Mouse (Mus musculus) gastrocnemius, adult 2 months (tissue): ENCODE data around the gene Klrb1f. TPM values are rescaled to one million over a fixed set of nuclear protein-coding genes. Genes with fewer than 3 reads are reported as not detected.

Experiments used
- DNase-seq: peaks from one replicate; pipeline ENCODE4 v3.0.0; 2022
- H3K27ac ChIP-seq: fragments of 200-600 bp; 2 replicates; pipeline ENCODE4 v1.8.1; 2022; ENCODE audit warnings: mild to moderate bottlenecking
- H3K4me3 ChIP-seq: fragments of 200-600 bp; 2 replicates; pipeline ENCODE4 v1.8.1; 2022; ENCODE audit warnings: mild to moderate bottlenecking, moderate library complexity
- CTCF ChIP-seq: fragments of 200-600 bp; IDR thresholded peaks from 2 replicates; pipeline ENCODE4 v1.8.1; 2022; ENCODE audit warnings: antibody characterized with exemption, mild to moderate bottlenecking, moderate library complexity
- intact Hi-C: fragments of 180-260 bp; cut with DNase I; formaldehyde crosslinking; loops from one replicate; pipeline ENCODE4 v1.15.1; 2025
- total RNA-seq, 2 experiments: library from RNA; stranded (reverse); gene quantifications; 2 replicates each; pipeline ENCODE4 v1.2.3; 2021

Gene Klrb1f
- total RNA-seq, 2 experiments from 2014 or later, result not detected

DNA sequence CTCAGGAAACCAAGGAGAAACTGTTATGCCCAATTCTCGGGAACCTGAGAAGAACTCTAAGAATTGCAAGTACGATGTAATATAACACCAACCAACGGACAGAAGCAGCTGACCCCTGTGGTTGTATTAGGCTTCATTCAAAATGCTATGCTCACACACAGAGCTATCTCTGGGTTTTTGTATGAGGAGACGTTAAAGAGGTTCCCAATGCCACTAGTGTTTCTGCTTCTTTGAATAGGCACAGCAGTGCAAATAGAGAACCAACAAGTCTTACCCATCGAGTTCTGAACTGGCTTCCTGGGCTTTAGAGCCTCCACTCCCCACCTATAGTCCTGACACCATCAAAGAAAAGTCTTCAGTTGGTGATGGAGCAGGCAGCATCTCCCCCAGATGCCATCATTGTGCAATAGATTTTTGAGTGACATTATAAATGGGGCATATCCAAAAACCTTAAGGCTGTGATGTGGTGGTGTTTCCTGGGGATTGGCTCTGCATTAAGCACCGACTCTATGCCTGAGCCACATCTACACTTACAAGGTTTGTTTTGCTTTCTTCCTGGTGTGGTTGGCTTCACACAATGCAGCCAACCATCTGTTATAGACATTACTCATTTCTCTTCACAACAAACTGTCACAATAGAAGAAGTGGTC, 15.4 kb upstream of the Klrb1f start:
- peak overlapping the region; percentile 41; the same call in 1 of the 2 replicates for H3K27ac ChIP-seq
- no peak overlapping the region for H3K4me3 ChIP-seq
- no peak for DNase-seq
- TF ChIP-seq CTCF, result no peak
- intact Hi-C loops, result loop anchor here (5.0 kb wide), 1 partner anchor 37 kb away; no protein-coding TSS in a partner anchor

GRCm38 (mm10) chr6:129030964-129031363, 14.7 kb upstream of the Klrb1f start:
- no peak for DNase-seq
- peak overlapping the region; percentile 41; the same call in 1 of the 2 replicates for H3K27ac ChIP-seq
- intact Hi-C loops, result loop anchor here (5.0 kb wide), 1 partner anchor 36 kb away; no protein-coding TSS in a partner anchor
- H3K4me3 ChIP-seq, result no peak overlapping the region
- no peak for TF ChIP-seq CTCF

DNA sequence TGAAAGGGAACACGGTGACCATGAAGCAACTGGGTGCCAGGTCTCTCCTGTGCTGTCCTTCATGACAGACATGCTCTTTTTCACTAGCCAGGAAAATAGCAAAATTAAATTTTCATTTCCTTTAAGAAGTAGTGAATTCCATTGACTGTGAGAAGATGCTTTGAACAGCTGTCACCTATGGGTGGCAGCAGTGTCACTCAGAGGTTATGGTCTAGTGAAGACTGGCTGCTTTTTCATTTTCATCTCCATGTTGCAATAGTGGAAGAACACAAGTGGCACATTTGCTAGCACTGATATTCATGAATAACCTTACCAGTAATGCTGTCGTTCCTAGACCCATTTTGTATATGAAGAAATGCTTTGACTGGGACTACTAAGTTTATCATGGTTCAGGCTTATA, 12.3 kb upstream of the Klrb1f start:
- no peak for DNase-seq
- TF ChIP-seq CTCF, result peak; percentile 53
- Histone ChIP-seq H3K4me3 (no peak overlapping the region), H3K27ac (no peak overlapping the region)
- intact Hi-C loops, result loop anchor here (5.0 kb wide), 1 partner anchor 34 kb away; no protein-coding TSS in a partner anchor

GRCm38 (mm10) chr6:129035017-129035416, 10.7 kb upstream of the Klrb1f start:
- intact Hi-C loops, result no loop called here
- Histone ChIP-seq H3K4me3 (no peak overlapping the region), H3K27ac (no peak overlapping the region)
- no peak for TF ChIP-seq CTCF
- no peak for DNase-seq

DNA sequence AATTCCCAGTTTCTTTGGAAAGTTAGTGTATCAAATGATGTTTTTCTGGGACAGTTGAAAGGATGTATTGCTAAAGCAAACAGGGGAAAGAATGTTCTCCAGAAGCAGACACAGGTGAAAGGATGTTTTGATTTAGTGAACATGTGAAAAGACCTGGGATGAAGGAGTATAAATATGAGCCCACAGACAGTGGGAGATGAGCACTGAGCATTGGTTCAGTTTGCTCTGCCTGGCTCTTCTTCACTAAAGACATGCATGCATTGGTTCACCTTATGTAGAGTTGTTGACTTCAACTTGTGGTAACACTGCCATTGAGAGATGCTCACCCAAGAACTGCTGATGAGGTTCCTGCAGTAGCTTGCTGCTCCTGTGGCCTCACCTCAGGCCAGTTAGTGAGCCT, 9.4 kb upstream of the Klrb1f start:
- no peak for DNase-seq
- Histone ChIP-seq H3K27ac (no peak overlapping the region), H3K4me3 (no peak overlapping the region)
- intact Hi-C loops, result no loop called here
- no peak for TF ChIP-seq CTCF

DNA sequence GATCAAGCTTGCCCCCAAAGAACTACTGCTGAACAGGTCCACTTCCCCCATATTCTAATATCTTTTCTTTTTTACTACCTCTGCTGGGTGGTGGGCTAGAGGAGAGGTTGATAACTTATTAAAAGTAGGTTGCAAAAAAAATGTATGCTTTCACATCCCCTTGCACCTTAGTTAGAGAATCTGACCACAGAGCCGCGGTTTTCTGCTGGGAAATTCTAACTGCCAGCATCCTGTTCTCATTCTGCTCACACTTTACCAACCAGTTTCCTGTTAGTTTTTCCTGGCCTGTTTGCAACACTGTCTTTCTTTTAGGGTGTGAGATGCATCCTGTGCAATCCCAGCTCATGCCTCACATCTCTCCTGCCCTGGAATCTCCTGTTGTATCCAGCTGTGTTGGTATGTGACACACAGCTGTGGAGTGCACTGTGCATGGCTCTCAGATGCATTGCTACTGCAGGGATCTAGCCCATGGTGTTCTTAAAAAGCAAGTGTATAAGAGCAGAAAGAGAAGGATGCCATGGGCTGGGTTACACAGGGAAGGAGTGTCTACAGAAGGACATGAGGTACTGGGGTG, 8.7 kb upstream of the Klrb1f start:
- DNase-seq, result no peak
- intact Hi-C loops, result no loop called here
- Histone ChIP-seq H3K27ac (no peak overlapping the region), H3K4me3 (no peak overlapping the region)
- no peak for TF ChIP-seq CTCF

DNA sequence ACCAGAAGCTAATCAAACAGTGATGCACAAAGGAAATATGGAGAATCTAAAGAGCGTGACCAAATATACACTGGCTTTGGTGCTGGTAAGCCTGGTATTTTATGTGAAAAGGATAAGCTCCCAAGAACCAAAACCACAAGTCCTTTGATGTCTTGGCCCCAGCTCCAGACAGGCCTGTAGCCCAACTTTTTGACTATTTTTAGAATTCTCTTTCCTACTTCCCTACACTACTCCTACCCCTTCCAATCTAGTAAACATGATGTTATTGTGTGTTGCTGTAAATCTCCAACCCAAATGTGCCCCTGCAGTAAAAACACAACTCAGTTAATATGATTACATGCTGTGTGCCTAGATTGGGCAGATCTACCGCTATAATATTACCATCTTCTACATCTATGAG, 4.2 kb upstream of the Klrb1f start:
- H3K4me3 ChIP-seq, result no peak overlapping the region
- H3K27ac ChIP-seq, result no peak overlapping the region
- TF ChIP-seq CTCF, result no peak
- intact Hi-C loops, result no loop called here
- DNase-seq, result no peak

DNA sequence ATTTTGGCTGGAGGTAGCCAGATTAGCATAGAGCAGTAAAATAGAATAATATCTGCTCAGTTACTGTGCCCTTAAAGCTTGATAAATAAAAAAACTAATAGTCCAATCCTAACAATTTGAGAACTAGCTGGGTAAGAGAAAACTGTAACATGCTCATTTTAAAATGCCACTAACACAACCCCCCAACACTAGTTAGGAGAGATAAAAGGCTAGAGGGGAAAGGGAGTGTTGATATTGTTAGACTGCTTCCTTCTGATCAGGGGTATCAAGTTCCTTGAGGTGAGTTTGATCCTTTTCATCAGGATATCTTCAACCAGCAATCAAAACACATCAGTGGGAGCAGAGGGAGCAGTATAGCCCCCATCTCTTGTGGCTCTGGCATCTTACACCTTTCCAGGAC, 3.2 kb upstream of the Klrb1f start:
- Histone ChIP-seq H3K27ac (no peak overlapping the region), H3K4me3 (no peak overlapping the region)
- no peak for TF ChIP-seq CTCF
- DNase-seq, result no peak
- intact Hi-C loops, result no loop called here

DNA sequence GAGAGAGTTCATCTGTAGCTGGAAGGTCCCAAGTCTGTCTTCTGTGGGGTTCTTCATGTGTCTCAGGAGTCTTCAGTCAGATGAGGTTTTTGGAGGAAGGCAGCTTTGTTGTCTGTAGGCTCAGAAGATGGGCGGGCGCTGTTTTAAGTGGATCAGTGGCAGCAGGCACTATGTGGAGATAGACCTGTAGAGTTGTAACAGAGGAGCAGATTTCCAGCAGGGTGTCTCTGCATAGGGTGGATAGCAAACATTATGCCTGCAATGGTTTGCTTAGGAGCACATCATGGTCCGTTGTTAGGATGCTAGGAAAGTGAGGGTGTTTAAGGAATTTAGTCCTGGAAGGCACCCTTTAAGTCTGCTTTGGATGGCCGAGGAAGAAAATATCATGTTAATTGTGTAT, 2.7 kb downstream of the Klrb1f start:
- intact Hi-C loops, result no loop called here
- no peak for TF ChIP-seq CTCF
- Histone ChIP-seq H3K27ac (no peak overlapping the region), H3K4me3 (no peak overlapping the region)
- no peak for DNase-seq

DNA sequence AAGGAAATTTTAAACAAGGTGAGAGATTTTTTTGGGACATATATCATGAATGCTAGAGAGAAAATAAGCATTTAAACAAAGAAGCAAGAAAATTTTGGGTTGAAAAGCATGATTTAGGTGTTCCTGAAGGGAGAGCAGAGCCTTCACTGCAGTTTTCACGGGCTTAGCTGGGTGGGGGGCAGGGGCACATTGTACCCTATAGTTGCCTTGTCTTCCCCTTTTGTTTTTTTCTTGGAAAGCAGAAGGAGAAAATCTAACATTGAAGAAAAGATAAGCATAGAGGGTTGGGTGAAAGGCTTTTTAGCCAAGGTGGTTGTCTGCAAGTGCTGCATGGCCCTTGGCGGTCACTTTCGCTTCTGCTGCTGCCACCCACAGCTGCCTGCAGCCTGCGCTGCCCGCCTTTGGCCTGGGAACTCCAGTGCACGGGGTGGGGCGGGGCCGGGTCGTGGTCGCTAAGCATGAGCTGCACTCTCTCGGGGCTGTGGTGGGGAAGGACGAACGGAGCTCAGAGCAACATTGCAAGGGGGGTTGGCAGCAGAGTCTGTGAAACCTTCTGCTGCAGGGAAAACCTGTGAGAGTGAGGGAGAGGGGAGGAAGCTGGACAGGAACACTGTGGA, 3.3 kb downstream of the Klrb1f start:
- peak; percentile 59 for DNase-seq
- H3K27ac ChIP-seq, result no peak overlapping the region
- intact Hi-C loops, result no loop called here
- TF ChIP-seq CTCF, result peak; percentile 2; the same call in 1 of the 2 replicates
- H3K4me3 ChIP-seq, result peak overlapping the region; percentile 68

DNA sequence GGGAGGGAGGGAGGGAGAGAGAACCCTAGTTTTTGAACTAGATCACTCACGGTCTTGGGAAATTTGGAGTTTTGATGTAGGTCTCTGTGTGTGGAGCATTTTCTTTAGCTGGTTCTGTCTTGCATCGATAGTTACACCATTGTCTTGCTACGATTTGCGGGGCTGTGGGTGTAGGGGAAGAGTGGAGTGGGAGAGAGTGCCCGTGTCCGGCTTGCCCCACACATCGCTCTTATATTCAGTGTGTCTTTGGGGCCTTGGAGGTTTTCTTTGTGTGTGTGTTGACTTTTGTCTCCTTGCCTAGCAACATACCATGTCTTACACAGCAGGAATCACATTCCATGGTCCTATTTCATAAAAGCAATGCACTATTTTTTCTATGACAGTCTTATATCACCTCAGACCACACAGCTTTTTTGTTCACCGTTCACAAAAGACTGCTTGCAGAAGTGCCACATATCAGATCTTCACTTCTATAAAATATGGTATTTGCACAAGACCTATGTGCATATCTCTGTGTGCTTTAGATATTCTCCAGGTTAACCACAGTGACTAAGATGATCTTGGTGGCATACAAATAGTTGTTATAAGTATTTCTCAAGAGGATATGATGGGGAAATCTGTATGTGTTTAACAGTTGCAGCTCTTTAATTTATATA, 4.0 kb downstream of the Klrb1f start:
- Histone ChIP-seq H3K4me3 (no peak overlapping the region; the same call in 1 of the 2 replicates), H3K27ac (no peak overlapping the region)
- no peak for DNase-seq
- intact Hi-C loops, result no loop called here
- no peak for TF ChIP-seq CTCF

DNA sequence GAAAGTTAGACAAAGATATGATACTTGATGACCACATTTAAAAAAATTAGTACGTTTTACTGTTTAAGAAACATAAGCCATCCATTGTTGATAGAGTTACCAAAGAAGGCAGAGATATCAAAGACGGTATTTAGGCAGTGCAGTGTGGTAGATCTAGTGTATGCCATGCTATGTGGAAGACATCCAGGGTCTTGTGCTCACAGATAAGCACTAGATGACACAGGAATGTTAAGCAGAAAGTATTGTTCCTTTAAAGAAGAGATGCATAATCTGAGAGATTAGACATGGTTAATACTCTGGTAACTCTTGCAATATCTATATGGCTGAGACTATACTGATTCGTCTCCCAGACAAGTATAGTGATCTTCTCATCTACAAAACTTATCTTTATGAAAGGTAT, 5.4 kb downstream of the Klrb1f start:
- Histone ChIP-seq H3K27ac (no peak overlapping the region), H3K4me3 (no peak overlapping the region)
- intact Hi-C loops, result no loop called here
- no peak for TF ChIP-seq CTCF
- DNase-seq, result no peak

GRCm38 (mm10) chr6:129051731-129052130, 6.0 kb downstream of the Klrb1f start:
- H3K4me3 ChIP-seq, result no peak overlapping the region
- no peak for DNase-seq
- TF ChIP-seq CTCF, result no peak
- intact Hi-C loops, result no loop called here
- no peak overlapping the region for H3K27ac ChIP-seq
